Mouse (Mus musculus): ENCODE results near the gene Fkbp8. TPM values are rescaled to one million over a fixed set of nuclear protein-coding genes. Genes with fewer than 3 reads are reported as not detected.

Fkbp8 gene
- polyA plus RNA-seq, 1 experiment from 2014 or later, result 303 TPM

GRCm38 (mm10) chr8:70574915-70575314, 47.4 kb downstream of the Fkbp8 start:
- Histone ChIP-seq H3K9me3 (no peaks in the 10 kb centered on the region), H3K27me3 (ENCODE audit: poor library complexity, severe bottlenecking) (no peaks in the 10 kb centered on the region), H3K4me1 (peaks cover 7% of the 10 kb centered on the region; the same call in 1 of the 2 replicates), H3K4me3 (no peak overlapping the region), H3K27ac (no peak overlapping the region), H3K36me3 (replicated peaks) (peaks cover 50% of the 10 kb centered on the region)
- 85% methylated on average over 4 of the region's 4 CpGs for WGBS
- no peak for DNase-seq (ENCODE audit: extremely low spot score, low spot score)

- WGBS, result 93% methylated on average over 3 of the region's 3 CpGs
- DNase-seq (ENCODE audit: extremely low spot score, low spot score), result no peak
- no peaks in the 10 kb centered on the region for H3K27me3 ChIP-seq (ENCODE audit: poor library complexity, severe bottlenecking)
- no peaks in the 10 kb centered on the region for H3K4me1 ChIP-seq
- no peak overlapping the region for H3K4me3 ChIP-seq
- peaks cover 73% of the 10 kb centered on the region for H3K36me3 ChIP-seq (replicated peaks)
- H3K9me3 ChIP-seq, result no peaks in the 10 kb centered on the region
- H3K27ac ChIP-seq, result no peak overlapping the region
Measured at GRCm38 (mm10) chr8:70577207-70577606, 49.7 kb downstream of the Fkbp8 start.

- WGBS, result 94% methylated on average over 18 of the region's 18 CpGs
- H3K4me1 ChIP-seq, result no peaks in the 10 kb centered on the region
- H3K4me3 ChIP-seq, result no peak overlapping the region
- no peaks in the 10 kb centered on the region for H3K9me3 ChIP-seq
- no peak for DNase-seq (ENCODE audit: extremely low spot score, low spot score)
- H3K27me3 ChIP-seq (ENCODE audit: poor library complexity, severe bottlenecking), result no peaks in the 10 kb centered on the region
- peaks cover 96% of the 10 kb centered on the region for H3K36me3 ChIP-seq (replicated peaks)
- no peak overlapping the region for H3K27ac ChIP-seq
Measured at GRCm38 (mm10) chr8:70583476-70584387, 56.2 kb downstream of the Fkbp8 start.

DNA sequence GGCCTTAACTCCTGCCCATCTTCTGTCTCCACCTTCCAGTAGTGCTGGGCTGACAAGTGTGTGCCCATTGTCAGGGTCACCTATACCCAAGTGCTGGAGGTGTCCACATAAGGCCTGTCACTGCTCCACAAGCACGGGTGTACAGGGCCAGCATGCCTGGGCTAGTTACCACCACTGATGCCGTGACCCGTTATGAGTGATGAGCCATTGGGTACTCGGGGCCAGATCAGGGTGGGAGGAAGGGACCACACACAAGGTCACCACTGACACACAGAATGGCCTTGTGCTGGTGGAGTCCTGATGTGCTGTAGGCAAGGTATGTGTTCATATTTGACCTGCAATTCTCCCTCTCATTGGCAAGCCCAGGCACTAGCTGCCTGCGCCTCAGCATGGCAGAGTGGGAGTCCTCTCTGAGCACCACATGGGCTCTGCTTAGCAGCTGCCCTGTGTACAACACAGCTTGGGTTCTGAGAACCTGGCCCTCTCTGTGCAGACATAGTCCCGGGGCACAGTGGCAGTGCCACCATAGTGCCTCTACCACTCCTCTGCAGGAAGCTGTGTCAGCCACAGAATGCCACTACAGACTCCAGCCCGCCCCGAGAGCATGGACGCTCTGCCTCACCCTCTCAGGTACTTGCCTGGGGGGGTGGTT, 57.2 kb downstream of the Fkbp8 start:
- 91% methylated on average over 9 of the region's 9 CpGs for WGBS
- peaks cover 99% of the 10 kb centered on the region for H3K36me3 ChIP-seq (replicated peaks)
- peak overlapping the region; percentile 44; the same call in 1 of the 2 replicates for H3K27ac ChIP-seq
- H3K4me1 ChIP-seq, result no peaks in the 10 kb centered on the region
- H3K4me3 ChIP-seq, result no peak overlapping the region
- no peaks in the 10 kb centered on the region for H3K9me3 ChIP-seq
- DNase-seq (ENCODE audit: extremely low spot score, low spot score), result no peak
- H3K27me3 ChIP-seq (ENCODE audit: poor library complexity, severe bottlenecking), result no peaks in the 10 kb centered on the region

Other genes with a start within 250 kb of the Fkbp8 start
- gene Homer3, start 244.9 kb upstream of the Fkbp8 start, polyA plus RNA-seq (2016; fragmentation: Nextera tagmentation; extraction: Ambion mirVana), result 115 and 120 TPM in 2 replicates
- gene Ddx49, start 225.2 kb upstream of the Fkbp8 start, polyA plus RNA-seq (2016; fragmentation: Nextera tagmentation; extraction: Ambion mirVana), result 54.9 and 57.2 TPM in 2 replicates
- gene Cope, start 225.2 kb upstream of the Fkbp8 start, polyA plus RNA-seq (2016; fragmentation: Nextera tagmentation; extraction: Ambion mirVana), result 286 and 300 TPM in 2 replicates
- gene Cers1, start 211.9 kb upstream of the Fkbp8 start, polyA plus RNA-seq (2016; fragmentation: Nextera tagmentation; extraction: Ambion mirVana), result 4.1 and 4.5 TPM in 2 replicates
- gene Gdf1, start 197.9 kb upstream of the Fkbp8 start, polyA plus RNA-seq (2016; fragmentation: Nextera tagmentation; extraction: Ambion mirVana), result 3.7 and 4.6 TPM in 2 replicates
- gene Upf1, start 174.4 kb upstream of the Fkbp8 start, polyA plus RNA-seq (2016; fragmentation: Nextera tagmentation; extraction: Ambion mirVana), result 14.5 and 16.3 TPM in 2 replicates
- gene Comp, start 154.2 kb upstream of the Fkbp8 start, polyA plus RNA-seq (2016; fragmentation: Nextera tagmentation; extraction: Ambion mirVana), result 0.19 and 0.38 TPM in 2 replicates
- gene Crtc1, start 88.1 kb upstream of the Fkbp8 start, polyA plus RNA-seq (2016; fragmentation: Nextera tagmentation; extraction: Ambion mirVana), result 14.8 and 16.4 TPM in 2 replicates
- 19.9 and 20.2 TPM in 2 replicates for gene Klhl26, start 50.8 kb upstream of the Fkbp8 start, polyA plus RNA-seq (2016; fragmentation: Nextera tagmentation; extraction: Ambion mirVana)
- gene Tmem59l, start 40.4 kb upstream of the Fkbp8 start, polyA plus RNA-seq (2016; fragmentation: Nextera tagmentation; extraction: Ambion mirVana), result 16.7 and 19.5 TPM in 2 replicates
- gene Crlf1, start 34.6 kb upstream of the Fkbp8 start, polyA plus RNA-seq (2016; fragmentation: Nextera tagmentation; extraction: Ambion mirVana), result 34.1 and 48.4 TPM in 2 replicates
- gene Rex1bd, start 21.0 kb upstream of the Fkbp8 start, polyA plus RNA-seq (2016; fragmentation: Nextera tagmentation; extraction: Ambion mirVana), result 126 and 136 TPM in 2 replicates
- 879 and 899 TPM in 2 replicates for gene Uba52, start 16.9 kb upstream of the Fkbp8 start, polyA plus RNA-seq (2016; fragmentation: Nextera tagmentation; extraction: Ambion mirVana)
- 52.6 and 57.2 TPM in 2 replicates for gene Kxd1, start 232 bp downstream of the Fkbp8 start, polyA plus RNA-seq (2016; fragmentation: Nextera tagmentation; extraction: Ambion mirVana)
- gene Ell, start 11.7 kb downstream of the Fkbp8 start, polyA plus RNA-seq (2016; fragmentation: Nextera tagmentation; extraction: Ambion mirVana), result 20.8 and 22.7 TPM in 2 replicates
- 166 and 170 TPM in 2 replicates for gene Isyna1, start 66.6 kb downstream of the Fkbp8 start, polyA plus RNA-seq (2016; fragmentation: Nextera tagmentation; extraction: Ambion mirVana)
- gene Ssbp4, start 81.1 kb downstream of the Fkbp8 start, polyA plus RNA-seq (2016; fragmentation: Nextera tagmentation; extraction: Ambion mirVana), result 74.4 and 84.1 TPM in 2 replicates
- 0.49 and 0.87 TPM in 2 replicates for gene Lrrc25, start 88.4 kb downstream of the Fkbp8 start, polyA plus RNA-seq (2016; fragmentation: Nextera tagmentation; extraction: Ambion mirVana)
- gene Gdf15, start 104.7 kb downstream of the Fkbp8 start, polyA plus RNA-seq (2016; fragmentation: Nextera tagmentation; extraction: Ambion mirVana), result not detected in 2 replicates
- gene Pgpep1, start 132.7 kb downstream of the Fkbp8 start, polyA plus RNA-seq (2016; fragmentation: Nextera tagmentation; extraction: Ambion mirVana), result 40.5 and 49.3 TPM in 2 replicates
- 336 and 339 TPM in 2 replicates for gene Lsm4, start 145.5 kb downstream of the Fkbp8 start, polyA plus RNA-seq (2016; fragmentation: Nextera tagmentation; extraction: Ambion mirVana)
- 49.6 and 50.9 TPM in 2 replicates for gene Jund, start 171.2 kb downstream of the Fkbp8 start, polyA plus RNA-seq (2016; fragmentation: Nextera tagmentation; extraction: Ambion mirVana)
- gene Iqcn, start 175.7 kb downstream of the Fkbp8 start, polyA plus RNA-seq (2016; fragmentation: Nextera tagmentation; extraction: Ambion mirVana), result 0.02 TPM in 1 of 2 replicates, not detected in the other
- not detected in 2 replicates for gene Gm3336, start 190.8 kb downstream of the Fkbp8 start, polyA plus RNA-seq (2016; fragmentation: Nextera tagmentation; extraction: Ambion mirVana)
- 0.38 and 0.68 TPM in 2 replicates for gene Pde4c, start 196.0 kb downstream of the Fkbp8 start, polyA plus RNA-seq (2016; fragmentation: Nextera tagmentation; extraction: Ambion mirVana)
- gene Rab3a, start 227.0 kb downstream of the Fkbp8 start, polyA plus RNA-seq (2016; fragmentation: Nextera tagmentation; extraction: Ambion mirVana), result 10.5 and 12.2 TPM in 2 replicates
- 30.8 and 34.3 TPM in 2 replicates for gene Mpv17l2, start 233.2 kb downstream of the Fkbp8 start, polyA plus RNA-seq (2016; fragmentation: Nextera tagmentation; extraction: Ambion mirVana)
- 67.1 and 69.2 TPM in 2 replicates for gene Pik3r2, start 249.0 kb downstream of the Fkbp8 start, polyA plus RNA-seq (2016; fragmentation: Nextera tagmentation; extraction: Ambion mirVana)